Mouse (Mus musculus) neural tube, embryonic 13.5 days (tissue): Measurements from ENCODE around the gene Snx27. TPM values are rescaled to one million over a fixed set of nuclear protein-coding genes. Genes with fewer than 3 reads are reported as not detected.

ENCODE experiments used
- ATAC-seq: fragments of 200-750 bp; cut with Nextera tagmentation; 2 replicates; pipeline ENCODE4 v1.8.0; 2017; ENCODE audit warnings: low read depth, mild to moderate bottlenecking, moderate TSS enrichment, moderate library complexity
- H3K27ac ChIP-seq: fragments of 300-500 bp; sonication (generic); replicated peaks from 2 replicates; pipeline ENCODE4 v1.5.1; 2015; ENCODE audit warnings: moderate library complexity, mild to moderate bottlenecking, inconsistent platforms
- H3K27me3 ChIP-seq: fragments of 300-500 bp; sonication (generic); 2 replicates; pipeline ENCODE4 v1.6.1; 2015; ENCODE audit warnings: mild to moderate bottlenecking, inconsistent platforms
- H3K36me3 ChIP-seq: fragments of 300-500 bp; sonication (generic); 2 replicates; pipeline ENCODE4 v1.6.1; 2015; ENCODE audit warnings: mild to moderate bottlenecking, inconsistent platforms
- H3K4me1 ChIP-seq: fragments of 300-500 bp; sonication (generic); replicated peaks from 2 replicates; pipeline ENCODE4 v1.6.1; 2015; ENCODE audit warnings: inconsistent platforms
- H3K4me2 ChIP-seq: fragments of 300-500 bp; sonication (generic); 2 replicates; pipeline ENCODE4 v1.6.1; 2015; ENCODE audit warnings: inconsistent platforms, mild to moderate bottlenecking, moderate library complexity
- H3K4me3 ChIP-seq: fragments of 300-500 bp; sonication (generic); 2 replicates; pipeline ENCODE4 v1.5.1; 2015; ENCODE audit warnings: mild to moderate bottlenecking, inconsistent platforms
- H3K9ac ChIP-seq: fragments of 300-500 bp; sonication (generic); 2 replicates; pipeline ENCODE4 v1.6.1; 2015; ENCODE audit warnings: moderate library complexity, mild to moderate bottlenecking, inconsistent platforms
- H3K9me3 ChIP-seq: fragments of 300-500 bp; sonication (generic); 2 replicates; pipeline ENCODE4 v1.6.1; 2016; ENCODE audit warnings: inconsistent platforms
- WGBS: fragments of 180-500 bp; shearing (Covaris S2); methylation state at CpG from one replicate; pipeline ENCODE4 v1.1.7; 2015; 5-methylcytosine and 5-hydroxymethylcytosine counted together
- polyA plus RNA-seq: library from polyadenylated mRNA; unstranded; fragments of >200 nt; fragmentation: Nextera tagmentation; extraction: Ambion mirVana; gene quantifications from 2 replicates; pipeline ENCODE4 v1.2.1, GENCODE M21; 2015

Gene Snx27
- polyA plus RNA-seq, 1 experiment from 2014 or later, result 77.0 TPM

DNA sequence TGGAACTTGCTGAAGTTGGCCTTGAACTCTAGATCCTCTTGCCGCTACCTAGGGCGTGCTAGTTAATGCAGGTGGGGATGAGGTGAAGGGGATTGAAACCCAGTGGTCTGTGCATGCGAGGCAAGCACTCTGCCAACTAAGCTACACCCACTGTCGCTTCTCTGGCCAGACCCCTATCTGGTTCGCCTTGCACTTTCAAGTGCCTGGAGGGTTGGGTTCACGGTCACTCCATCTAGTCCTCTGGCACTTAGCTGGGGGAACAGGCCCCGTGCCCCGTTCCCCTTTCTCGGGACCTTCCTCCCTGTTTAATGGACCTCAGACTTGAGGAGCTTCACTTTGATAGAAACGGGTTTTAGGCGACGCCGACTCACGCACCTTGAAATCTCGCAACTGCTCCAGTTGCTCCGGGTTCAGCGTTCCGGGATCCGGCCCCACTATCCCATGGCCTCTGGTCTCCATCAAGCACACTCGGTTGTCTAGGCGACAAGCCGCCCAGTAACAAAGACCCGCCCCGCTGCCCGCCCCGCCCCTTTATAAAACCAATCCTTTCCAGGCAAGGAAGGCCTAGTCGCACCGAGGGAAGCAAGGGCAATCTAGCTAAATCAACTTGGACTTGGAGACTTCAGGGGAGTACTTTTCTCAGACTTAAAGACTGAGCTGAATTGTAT lies 109.9 kb downstream of the Snx27 start:
- 13% methylated on average over 28 of the region's 28 CpGs for WGBS
- Histone ChIP-seq H3K4me2 (peak overlapping the region; percentile 58), H3K9ac (peak overlapping the region; percentile 60), H3K4me1 (peaks cover 33% of the 10 kb centered on the region), H3K4me3 (peak overlapping the region; percentile 31), H3K27me3 (no peaks in the 10 kb centered on the region), H3K27ac (peak overlapping the region; percentile 14; the same call in 1 of the 2 replicates), H3K36me3 (no peaks in the 10 kb centered on the region), H3K9me3 (no peaks in the 10 kb centered on the region)
- 0 out of 2 replicates have a peak, but pooled peaks have one; percentile 40 for ATAC-seq

DNA sequence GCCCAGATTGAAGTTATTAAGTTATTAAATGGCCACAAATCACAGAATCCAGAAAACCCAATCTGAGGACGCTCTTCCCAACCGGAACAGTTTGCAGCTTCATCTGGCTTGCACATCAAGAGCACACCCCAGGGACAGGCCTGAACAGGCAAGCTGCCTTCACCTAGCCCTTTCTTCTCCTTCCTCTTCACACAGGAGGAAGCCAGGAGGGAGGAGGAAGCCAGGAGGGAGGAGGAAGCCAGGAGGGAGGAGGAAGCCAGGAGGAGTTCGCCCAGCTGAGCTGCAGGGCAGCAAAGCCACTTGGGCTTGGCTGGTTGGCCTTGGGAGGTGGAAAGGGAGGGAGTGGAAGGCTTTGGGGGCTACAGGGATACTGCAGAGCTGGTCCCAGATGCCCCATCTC lies 113.6 kb downstream of the Snx27 start:
- no peak overlapping the region for H3K4me3 ChIP-seq
- no peak overlapping the region for H3K4me2 ChIP-seq
- ATAC-seq, result no peak
- WGBS, result 36% methylated on average over 3 of the region's 3 CpGs
- no peak overlapping the region for H3K27ac ChIP-seq
- no peak overlapping the region for H3K9ac ChIP-seq
- no peaks in the 10 kb centered on the region for H3K27me3 ChIP-seq
- no peaks in the 10 kb centered on the region for H3K9me3 ChIP-seq
- H3K36me3 ChIP-seq, result no peaks in the 10 kb centered on the region
- H3K4me1 ChIP-seq, result peaks cover 50% of the 10 kb centered on the region

DNA sequence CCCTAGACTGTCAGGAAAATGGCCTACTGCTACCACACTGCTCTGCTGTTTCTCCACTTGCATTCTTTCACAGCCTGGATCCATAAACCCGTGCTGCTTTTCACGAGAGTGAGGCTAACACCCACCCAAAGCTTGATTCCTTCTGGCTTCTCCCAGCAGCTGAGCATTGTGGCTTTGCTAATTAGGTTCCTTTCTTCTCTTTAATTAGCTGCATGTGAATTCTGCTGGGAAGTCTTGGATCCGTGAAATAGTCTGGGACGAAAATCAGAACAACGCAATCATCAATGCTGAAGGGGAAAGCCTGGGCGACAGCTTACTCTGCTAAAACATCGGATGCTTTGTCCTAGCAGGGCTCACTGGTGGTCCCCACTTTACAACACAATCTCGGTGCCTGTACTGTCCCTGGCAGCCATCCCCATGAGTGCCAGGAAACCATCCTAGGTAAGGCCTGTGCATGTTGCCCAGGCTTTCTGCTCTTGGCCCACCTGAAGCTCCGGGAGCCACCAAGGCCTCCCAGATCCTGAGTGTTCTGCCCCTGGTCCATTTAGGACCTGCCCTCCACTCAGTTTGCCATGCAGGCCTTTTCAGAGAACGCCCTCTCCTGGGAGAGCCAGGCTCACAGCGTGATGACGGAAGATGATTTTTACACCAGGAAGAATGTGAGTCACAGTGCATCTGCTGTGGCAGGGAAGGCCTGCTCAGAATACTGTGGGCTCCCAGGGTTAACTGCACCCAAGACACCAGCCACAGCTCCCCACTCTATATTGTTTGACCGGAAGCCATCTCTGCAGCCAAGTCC lies 116.7 kb downstream of the Snx27 start:
- H3K9ac ChIP-seq, result peak overlapping the region; percentile 56
- no peak overlapping the region for H3K4me2 ChIP-seq
- H3K9me3 ChIP-seq, result no peaks in the 10 kb centered on the region
- 39% methylated on average over 13 of the region's 13 CpGs for WGBS
- H3K4me1 ChIP-seq, result peaks cover 41% of the 10 kb centered on the region
- H3K36me3 ChIP-seq, result no peaks in the 10 kb centered on the region
- peak overlapping the region; percentile 94 for H3K27ac ChIP-seq
- peak; percentile 70 for ATAC-seq
- H3K27me3 ChIP-seq, result no peaks in the 10 kb centered on the region
- no peak overlapping the region for H3K4me3 ChIP-seq

DNA sequence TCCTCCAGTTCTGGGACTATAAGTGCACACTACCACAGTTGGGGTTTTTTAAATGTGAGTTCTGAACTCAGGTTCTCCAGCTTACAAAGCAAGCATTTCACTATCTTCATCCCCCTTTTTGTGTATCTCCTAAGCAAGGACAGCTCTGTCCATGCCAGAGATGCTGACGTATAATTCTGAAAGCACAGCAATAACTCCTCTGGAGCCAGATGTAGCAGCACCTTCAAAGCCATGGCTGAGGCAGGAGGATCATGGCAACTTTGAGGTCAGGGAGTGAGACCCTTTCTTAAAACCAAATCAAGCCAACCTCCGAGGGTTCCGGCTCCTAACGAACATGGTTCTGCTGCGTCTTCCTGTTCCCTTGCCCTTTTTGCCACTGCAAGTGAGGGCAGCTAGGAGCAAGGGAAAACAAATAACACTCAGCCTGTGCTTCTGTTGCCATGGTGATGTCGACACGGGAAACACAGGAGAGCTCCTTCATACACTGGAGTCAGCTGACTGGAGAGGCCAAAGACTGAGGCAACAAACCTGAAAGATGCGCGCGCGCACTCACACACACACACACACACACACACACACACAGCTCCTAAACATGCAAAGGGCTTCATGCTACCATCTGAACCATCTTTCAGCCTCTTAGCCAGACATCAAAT lies 118.5 kb downstream of the Snx27 start:
- 41% methylated on average over 11 of the region's 11 CpGs for WGBS
- peaks cover 40% of the 10 kb centered on the region for H3K4me1 ChIP-seq
- no peak overlapping the region for H3K4me3 ChIP-seq
- peak overlapping the region; percentile 21; the same call in 1 of the 2 replicates for H3K4me2 ChIP-seq
- H3K27me3 ChIP-seq, result no peaks in the 10 kb centered on the region
- no peaks in the 10 kb centered on the region for H3K36me3 ChIP-seq
- peak; percentile 75 for ATAC-seq
- H3K9ac ChIP-seq, result peak overlapping the region; percentile 12; the same call in 1 of the 2 replicates
- peak overlapping the region; percentile 94 for H3K27ac ChIP-seq
- peaks cover under 1% of the 10 kb centered on the region; the same call in 1 of the 2 replicates for H3K9me3 ChIP-seq

DNA sequence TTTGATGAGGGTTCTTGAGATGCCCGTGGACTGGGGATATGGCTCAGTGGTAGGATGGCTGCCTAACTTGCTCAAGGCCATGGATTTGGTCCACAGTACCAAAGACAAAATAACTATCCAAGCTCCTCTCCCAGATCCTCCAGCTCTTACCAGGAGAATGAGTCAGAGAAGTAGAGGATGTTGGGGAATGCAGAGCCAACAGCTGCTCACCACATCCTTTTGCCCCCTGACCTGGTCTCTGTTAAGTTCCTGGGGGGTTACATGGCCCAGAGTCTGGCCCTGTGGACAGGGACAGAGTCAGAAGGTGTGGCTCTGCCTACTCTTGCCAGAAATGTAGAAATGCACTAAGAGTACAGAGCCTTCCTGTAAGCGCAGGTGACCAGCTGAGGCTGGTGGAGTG lies 122.7 kb downstream of the Snx27 start:
- H3K4me1 ChIP-seq, result peaks cover 19% of the 10 kb centered on the region
- 94% methylated on average over 2 of the region's 2 CpGs for WGBS
- no peak overlapping the region for H3K4me2 ChIP-seq
- H3K27me3 ChIP-seq, result peaks cover 10% of the 10 kb centered on the region; the same call in 1 of the 2 replicates
- H3K9ac ChIP-seq, result no peak overlapping the region
- no peaks in the 10 kb centered on the region for H3K36me3 ChIP-seq
- no peak overlapping the region for H3K27ac ChIP-seq
- peaks cover 3% of the 10 kb centered on the region; the same call in 1 of the 2 replicates for H3K9me3 ChIP-seq
- ATAC-seq, result no peak
- no peak overlapping the region for H3K4me3 ChIP-seq

DNA sequence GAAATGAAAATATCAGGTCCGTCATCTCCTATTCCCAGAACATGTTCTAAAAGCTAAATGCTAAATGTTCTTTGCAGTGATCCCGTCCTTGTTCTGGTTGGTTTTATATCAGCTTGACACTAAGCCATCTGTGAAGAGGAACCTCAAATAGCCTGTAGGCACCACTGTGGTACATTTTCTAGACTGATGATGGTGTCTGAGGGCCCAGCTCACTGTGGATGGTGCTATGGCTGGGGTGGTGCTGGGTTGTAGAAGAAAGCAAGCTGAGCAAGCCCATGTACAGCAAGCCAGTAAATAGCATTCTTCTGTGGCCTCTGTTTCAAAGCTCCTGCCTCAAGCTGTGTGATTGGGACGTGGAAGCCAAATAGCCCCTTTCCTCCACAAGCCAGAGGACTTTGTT lies 125.5 kb downstream of the Snx27 start:
- H3K4me1 ChIP-seq, result peaks cover 5% of the 10 kb centered on the region; the same call in 1 of the 2 replicates
- no peak overlapping the region for H3K4me3 ChIP-seq
- H3K9me3 ChIP-seq, result peaks cover 3% of the 10 kb centered on the region; the same call in 1 of the 2 replicates
- WGBS, result 80% methylated on average over 3 of the region's 3 CpGs
- ATAC-seq, result peak; percentile 44; the same call in 1 of the 2 replicates
- H3K27ac ChIP-seq, result no peak overlapping the region; the same call in 1 of the 2 replicates
- no peak overlapping the region for H3K9ac ChIP-seq
- peaks cover 10% of the 10 kb centered on the region; the same call in 1 of the 2 replicates for H3K27me3 ChIP-seq
- peak overlapping the region; percentile 52 for H3K4me2 ChIP-seq
- no peaks in the 10 kb centered on the region for H3K36me3 ChIP-seq

DNA sequence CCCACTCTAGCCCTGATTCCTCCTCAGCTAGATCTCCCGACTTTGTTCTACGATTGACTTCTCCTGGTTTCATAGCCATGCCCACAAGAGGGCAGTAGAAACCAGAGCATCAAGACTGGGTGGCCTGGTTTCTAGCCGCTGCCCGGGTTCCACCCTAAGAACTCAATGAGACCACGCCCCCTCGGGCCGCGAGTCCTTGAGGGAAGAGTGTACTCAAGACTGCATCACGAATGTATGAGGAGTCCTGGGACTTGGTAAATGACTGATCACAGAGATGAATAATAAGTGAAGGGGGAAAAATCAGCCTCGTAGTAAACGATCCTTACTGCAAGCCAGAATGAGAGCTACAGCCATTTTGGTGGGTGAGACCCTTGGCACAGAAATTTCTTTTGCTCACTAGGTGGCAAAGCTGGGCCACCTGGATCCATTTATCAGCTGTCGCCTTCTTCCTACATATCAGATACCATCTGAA lies 126.0 kb downstream of the Snx27 start:
- ATAC-seq, result peak; percentile 90
- peaks cover 3% of the 10 kb centered on the region; the same call in 1 of the 2 replicates for H3K9me3 ChIP-seq
- H3K27me3 ChIP-seq, result peaks cover 10% of the 10 kb centered on the region; the same call in 1 of the 2 replicates
- peak overlapping the region; percentile 37 for H3K4me3 ChIP-seq
- no peak overlapping the region; the same call in 1 of the 2 replicates for H3K27ac ChIP-seq
- no peaks in the 10 kb centered on the region for H3K36me3 ChIP-seq
- peak overlapping the region; percentile 52 for H3K4me2 ChIP-seq
- H3K9ac ChIP-seq, result peak overlapping the region; percentile 60
- H3K4me1 ChIP-seq, result peaks cover 5% of the 10 kb centered on the region; the same call in 1 of the 2 replicates
- WGBS, result under 1% methylated on average over 12 of the region's 12 CpGs

DNA sequence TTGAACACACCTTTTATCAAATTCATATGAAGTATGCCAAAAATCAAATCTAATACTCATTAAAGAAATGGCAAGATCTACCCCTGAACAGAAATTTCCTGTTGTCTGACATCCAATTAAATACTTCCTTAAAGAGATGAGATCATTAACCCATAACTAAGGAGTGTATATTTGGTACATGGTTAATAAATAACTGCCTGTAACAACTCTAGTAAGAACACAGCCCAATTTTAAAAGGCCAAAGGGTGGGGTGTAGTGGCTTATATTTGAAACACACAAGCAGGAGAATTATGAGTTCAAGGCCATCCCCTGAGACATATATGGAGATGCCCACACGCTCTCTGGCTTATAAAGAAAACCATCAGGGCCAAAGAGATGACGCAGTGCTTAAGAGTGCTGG lies 133.1 kb downstream of the Snx27 start:
- Histone ChIP-seq H3K36me3 (peaks cover 53% of the 10 kb centered on the region), H3K4me1 (peaks cover 5% of the 10 kb centered on the region), H3K27me3 (no peaks in the 10 kb centered on the region), H3K4me3 (no peak overlapping the region), H3K4me2 (no peak overlapping the region), H3K9me3 (no peaks in the 10 kb centered on the region), H3K9ac (no peak overlapping the region), H3K27ac (no peak overlapping the region)
- WGBS, result 94% methylated on average over 2 of the region's 2 CpGs
- no peak for ATAC-seq

Other genes with a start within 250 kb of the Snx27 start
- 0.30 TPM in 1 of 2 replicates, not detected in the other for gene Them5, start 240.6 kb downstream of the Snx27 start, polyA plus RNA-seq
- gene C2cd4d, start 220.3 kb downstream of the Snx27 start, polyA plus RNA-seq, result 2.2 TPM in 2 replicates
- 0.33 and 0.36 TPM in 2 replicates for gene Rorc, start 209.9 kb downstream of the Snx27 start, polyA plus RNA-seq
- gene Lingo4, start 184.2 kb downstream of the Snx27 start, polyA plus RNA-seq, result 0.70 and 1.0 TPM in 2 replicates
- 51.0 and 51.9 TPM in 2 replicates for gene Tdrkh, start 169.4 kb downstream of the Snx27 start, polyA plus RNA-seq
- gene Mrpl9, start 139.4 kb downstream of the Snx27 start, polyA plus RNA-seq, result 58.6 and 62.2 TPM in 2 replicates
- gene Oaz3, start 138.8 kb downstream of the Snx27 start, polyA plus RNA-seq, result 0.88 and 1.4 TPM in 2 replicates
- gene Celf3, start 104.4 kb downstream of the Snx27 start, polyA plus RNA-seq, result 246 and 259 TPM in 2 replicates
- 11.9 and 18.3 TPM in 2 replicates for gene Riiad1, start 102.4 kb downstream of the Snx27 start, polyA plus RNA-seq
- gene Gm10972, start 60.4 kb upstream of the Snx27 start, polyA plus RNA-seq, result not detected in 2 replicates
- gene Tuft1, start 76.2 kb upstream of the Snx27 start, polyA plus RNA-seq, result 2.7 and 3.5 TPM in 2 replicates
- gene Selenbp2, start 110.8 kb upstream of the Snx27 start, polyA plus RNA-seq, result 0.53 TPM in 1 of 2 replicates, not detected in the other
- 5.4 and 6.3 TPM in 2 replicates for gene Cgn, start 203.8 kb upstream of the Snx27 start, polyA plus RNA-seq